22 mouse cellular contexts compared by ENCODE assay signal in the genomic region with DNA sequence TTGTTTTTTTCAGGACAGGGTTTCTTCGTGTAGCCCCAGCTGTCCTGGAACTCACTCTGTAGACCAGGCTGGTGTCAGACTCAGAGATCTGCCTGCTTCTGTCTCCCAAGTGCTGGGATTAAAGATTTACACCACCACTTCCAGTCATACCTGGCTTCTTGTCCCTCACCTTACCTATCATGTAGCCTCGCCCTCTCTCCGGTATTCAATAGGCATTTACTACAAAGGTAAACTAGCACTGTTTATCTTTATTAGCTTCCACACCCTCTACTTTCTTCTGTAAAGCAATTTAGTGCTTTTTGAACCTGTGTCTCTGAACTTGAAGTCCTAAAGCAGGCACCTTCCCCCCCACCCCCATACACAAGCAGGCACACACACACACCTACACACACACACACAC.
"Had no signal": no experiment of that assay in that cellular context is flagged by ENCODE, and none has a peak within 500 bp of the region (broad histone marks: within the 10 kb centered on the region; RNA-seq: fewer than 3 reads in every experiment).

No protein-coding gene starts in this region.

- H3K27ac ChIP-seq: heart, adult 2 months; hindbrain, embryonic 10.5 days; hindbrain, embryonic 12.5 days; hindbrain, embryonic 14.5 days; limb, embryonic 13.5 days; limb, embryonic 15.5 days; liver, embryonic 12.5 days; liver, embryonic 14.5 days had no signal

- H3K27me3 ChIP-seq: heart, embryonic 12.5 days; hindbrain, embryonic 12.5 days; limb, embryonic 13.5 days; limb, embryonic 15.5 days had no signal

- H3K36me3 ChIP-seq: heart, embryonic 12.5 days; hindbrain, embryonic 10.5 days; hindbrain, embryonic 12.5 days; limb, embryonic 13.5 days; limb, embryonic 15.5 days; liver, embryonic 12.5 days had no signal

- H3K9me3 ChIP-seq: hindbrain, embryonic 10.5 days; hindbrain, embryonic 12.5 days; limb, embryonic 13.5 days; limb, embryonic 15.5 days; liver, embryonic 12.5 days had no signal

- H3K9ac ChIP-seq: forebrain, postnatal 0 days; heart, embryonic 12.5 days; hindbrain, embryonic 12.5 days; hindbrain, embryonic 14.5 days; limb, embryonic 13.5 days; limb, embryonic 15.5 days; liver, embryonic 12.5 days; liver, embryonic 14.5 days had no signal

- H3K4me2 ChIP-seq: heart, embryonic 12.5 days; hindbrain, embryonic 12.5 days; hindbrain, embryonic 14.5 days; limb, embryonic 13.5 days; limb, embryonic 15.5 days; liver, embryonic 12.5 days had no signal

- H3K4me3 ChIP-seq: heart, adult 2 months; heart, embryonic 12.5 days; hindbrain, embryonic 10.5 days; hindbrain, embryonic 12.5 days; layer of hippocampus, adult 2 months; left cerebral cortex, adult 2 months; limb, embryonic 13.5 days; limb, embryonic 15.5 days; liver, embryonic 12.5 days had no signal

- H3K4me1 ChIP-seq: heart, embryonic 12.5 days; liver, embryonic 12.5 days had no signal

- ATAC-seq: hindbrain, embryonic 16.5 days; liver, embryonic 12.5 days had no signal

- DNase-seq: forebrain, postnatal 0 days; gastrocnemius, postnatal 25 days; heart, adult 2 months; heart, postnatal 14 days; heart, postnatal 4 days; kidney, adult 18-20 months; kidney, adult 8-10 months; kidney, postnatal 10 days; kidney, postnatal 25 days; kidney, postnatal 4 days; left cerebral cortex, postnatal 4 days had no signal
